Mouse (Mus musculus): ENCODE measurements at regions not wholly inside any gene's neighbourhood (a gene's known extent, or its start where the extent isn't known, plus 50 kb on each side); places are given as distances from the start of the nearest gene placed in this dataset.

DNA sequence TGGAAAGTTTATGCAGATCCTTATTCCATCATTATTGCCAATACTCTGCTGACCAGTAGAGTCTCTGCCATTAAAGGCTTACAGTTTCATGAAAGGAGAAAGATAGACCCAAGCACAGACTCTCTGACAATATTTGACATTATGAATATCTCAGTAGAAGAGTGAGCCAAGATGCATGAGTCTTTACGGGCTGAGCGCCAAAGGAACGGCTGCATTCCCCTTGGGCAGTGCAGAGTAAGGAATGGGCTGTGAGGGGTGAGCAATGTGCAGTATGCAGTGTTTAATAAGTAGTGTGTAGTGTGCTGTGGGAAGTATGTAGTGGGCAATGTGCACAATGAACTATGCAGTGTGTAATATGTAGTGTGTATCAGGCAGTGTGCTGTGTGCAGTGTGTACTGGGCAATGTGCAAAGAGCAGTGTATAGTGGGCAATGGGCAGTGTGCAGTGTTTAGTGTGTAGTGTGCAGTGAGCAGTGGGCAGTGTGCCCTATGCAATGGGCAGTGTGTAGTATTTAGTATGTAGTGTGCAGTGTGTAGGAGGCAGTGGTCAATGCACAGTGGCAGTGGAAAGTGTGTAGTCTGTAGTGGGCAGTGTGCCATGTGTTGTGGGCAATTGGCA lies 671.8 kb downstream of the 5730522E02Rik start:
- DNase-seq (ENCODE audit: low read depth, low spot score) = no peak

DNA sequence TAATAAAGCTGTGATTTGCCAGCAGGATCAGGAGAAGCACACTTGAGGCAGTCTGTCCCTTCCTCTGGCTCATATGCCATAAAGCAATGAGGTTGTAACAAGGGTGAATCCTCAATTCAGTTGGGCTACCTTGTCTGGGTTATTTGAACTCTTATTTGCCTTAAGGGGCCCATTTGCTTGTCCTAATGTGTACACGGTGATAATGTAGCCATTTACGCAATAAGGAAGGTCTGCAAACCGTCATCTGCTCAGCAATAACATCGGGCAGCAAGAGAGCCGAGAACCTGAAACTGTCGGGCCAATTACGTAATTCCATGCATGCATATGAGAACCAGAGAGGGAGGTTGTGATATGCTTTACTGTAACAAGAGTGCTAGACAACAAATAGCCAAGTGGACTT lies 674.5 kb downstream of the 5730522E02Rik start:
- DNase-seq (ENCODE audit: low read depth, low spot score) = no peak

- peak; percentile 19 for DNase-seq (ENCODE audit: low read depth, low spot score)
Observed at GRCm38 (mm10) chr11:25533081-25533480, 677.5 kb downstream of the 5730522E02Rik start.

GRCm38 (mm10) chr11:25531668-25532398 lies 678.7 kb downstream of the 5730522E02Rik start:
- no peak for DNase-seq (ENCODE audit: low read depth, low spot score)

GRCm38 (mm10) chr11:25528056-25528455 lies 682.5 kb downstream of the 5730522E02Rik start:
- DNase-seq (ENCODE audit: low read depth, low spot score) = no peak

- DNase-seq (ENCODE audit: low read depth, low spot score) = no peak
Observed at GRCm38 (mm10) chr11:25518903-25519302, 691.7 kb downstream of the 5730522E02Rik start.

DNA sequence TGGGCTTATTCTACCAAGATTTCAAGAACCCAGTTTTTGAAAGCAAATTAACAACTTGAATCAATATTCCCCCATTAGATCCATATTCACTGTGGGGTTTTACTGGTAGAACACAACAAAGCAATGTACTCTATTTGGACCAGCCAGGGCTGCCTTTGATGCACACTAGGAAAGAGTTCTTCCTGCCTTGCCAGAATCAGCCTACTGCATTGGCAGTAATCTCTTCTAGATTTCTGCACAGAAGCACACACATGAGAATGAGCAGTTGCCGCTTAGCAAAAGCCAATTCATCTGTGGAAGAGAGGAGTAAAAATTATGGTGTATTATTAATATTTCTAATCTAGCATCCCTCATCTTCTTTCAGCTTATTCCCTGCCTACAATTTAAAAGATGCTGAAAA lies 692.4 kb downstream of the 5730522E02Rik start:
- DNase-seq (ENCODE audit: low read depth, low spot score) = no peak

DNA sequence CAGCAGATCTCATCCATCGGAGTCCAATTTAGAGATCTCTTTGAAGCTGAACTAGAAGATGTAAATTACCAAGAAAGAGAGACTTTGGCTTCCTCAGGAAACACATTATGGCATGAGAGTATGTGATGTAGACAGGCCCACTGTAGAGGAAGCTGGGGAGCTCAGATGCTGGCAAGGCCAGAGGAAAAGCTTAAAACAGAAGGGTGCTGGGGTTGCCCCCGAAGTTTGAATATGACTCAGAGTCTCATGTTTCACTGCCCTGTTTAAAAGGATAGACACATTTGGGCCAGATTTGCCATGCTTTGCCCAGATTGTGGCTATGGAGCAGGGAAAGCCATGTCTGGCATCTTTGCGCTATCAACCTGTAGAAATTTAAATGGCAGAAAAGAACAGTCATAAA lies 705.1 kb downstream of the 5730522E02Rik start:
- no peak for DNase-seq (ENCODE audit: low read depth, low spot score)

- no peak for DNase-seq (ENCODE audit: low read depth, low spot score)
Observed at GRCm38 (mm10) chr11:25473682-25474365, 736.7 kb downstream of the 5730522E02Rik start.

DNA sequence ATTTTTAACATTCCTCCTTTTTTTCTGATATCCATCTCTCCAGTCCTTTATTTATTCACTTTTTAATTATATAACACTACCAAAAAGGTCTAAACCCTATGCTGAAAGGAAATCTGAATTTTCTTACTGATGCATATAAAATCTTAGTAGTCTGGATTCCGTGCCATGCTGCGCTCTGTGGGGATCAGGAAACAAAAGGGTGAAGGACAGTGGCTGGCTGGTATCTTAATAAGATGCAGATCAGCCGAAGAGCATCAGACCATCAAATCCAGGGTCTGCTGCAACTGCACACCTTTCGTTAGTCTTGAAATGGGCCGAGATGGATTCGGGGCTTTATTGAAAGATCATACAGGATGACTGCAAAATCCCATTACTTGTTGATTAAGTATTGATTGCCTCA lies 740.7 kb downstream of the 5730522E02Rik start:
- no peak for DNase-seq (ENCODE audit: low read depth, low spot score)

DNA sequence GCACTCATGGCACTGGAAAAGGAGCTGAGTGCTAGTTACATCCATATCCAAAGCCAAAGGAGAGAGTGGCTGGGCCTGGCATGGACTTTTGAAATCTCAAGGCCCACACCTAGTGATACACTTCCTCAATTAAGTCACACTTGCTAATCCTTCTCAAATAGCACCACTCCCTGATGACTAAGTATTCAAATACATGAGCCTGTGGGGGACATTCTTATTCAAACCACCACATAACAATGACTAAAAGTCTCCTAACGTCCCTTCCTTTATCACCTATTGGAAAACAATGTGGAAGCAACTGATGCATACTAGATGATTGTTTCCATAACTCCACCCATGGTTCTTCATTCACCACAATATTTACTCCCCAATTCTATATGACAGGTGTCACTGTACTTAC lies 773.4 kb downstream of the 5730522E02Rik start:
- DNase-seq (ENCODE audit: low read depth, low spot score) = no peak

GRCm38 (mm10) chr11:25435645-25436044 lies 774.9 kb downstream of the 5730522E02Rik start:
- no peak for DNase-seq (ENCODE audit: low read depth, low spot score)

DNA sequence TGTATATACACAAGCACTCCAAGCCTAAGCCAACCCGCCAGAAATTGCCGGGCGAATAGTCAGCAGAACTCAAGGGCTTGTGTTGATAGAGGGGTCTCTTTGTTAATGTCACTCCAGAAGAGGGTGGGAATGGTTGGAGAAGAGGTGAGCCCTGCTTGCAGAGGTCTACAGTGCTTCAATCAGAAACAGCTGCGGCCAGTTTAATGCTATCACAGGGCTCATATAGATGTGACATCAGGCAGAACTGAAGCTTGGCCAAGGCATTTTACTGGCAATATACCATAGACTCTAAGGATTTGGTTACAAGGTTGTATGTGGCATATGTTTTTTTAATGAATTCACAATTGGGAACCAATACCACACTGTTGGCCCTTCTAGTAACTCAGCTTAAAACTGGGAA lies 787.4 kb downstream of the 5730522E02Rik start:
- DNase-seq (ENCODE audit: low read depth, low spot score) = no peak

GRCm38 (mm10) chr11:25421486-25421885 lies 789.1 kb downstream of the 5730522E02Rik start:
- no peak for DNase-seq (ENCODE audit: low read depth, low spot score)

DNA sequence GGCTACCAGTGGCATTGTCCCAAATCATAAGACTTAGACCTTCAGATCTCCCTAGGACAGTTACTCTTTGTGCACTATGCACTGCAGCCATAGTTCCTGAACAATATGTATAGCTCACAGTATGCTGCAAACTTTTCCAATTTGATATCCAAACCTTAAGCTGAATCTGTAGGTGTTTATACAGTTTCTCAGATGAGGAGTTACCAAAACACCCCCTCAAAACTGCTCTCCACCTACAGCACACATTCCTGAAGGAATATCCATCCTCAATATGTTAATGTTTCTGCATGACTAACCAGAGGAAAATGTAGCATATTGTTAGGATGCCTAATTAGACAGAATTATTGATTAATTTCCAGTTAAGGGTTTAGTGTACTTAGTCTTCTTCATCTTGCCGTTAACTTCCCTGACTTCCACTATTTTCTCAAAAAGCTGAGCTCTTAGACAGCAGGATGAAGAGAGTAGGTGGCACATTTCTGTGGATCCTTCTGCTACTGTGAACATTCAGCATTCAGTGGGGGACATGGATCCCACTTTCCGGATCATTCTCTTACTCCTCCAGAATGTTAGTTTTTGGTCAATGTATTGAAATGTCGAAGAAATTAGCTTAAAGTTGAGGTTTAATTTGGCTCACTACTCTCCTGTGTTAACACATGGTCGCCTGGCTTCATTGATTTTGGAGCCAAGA lies 800.0 kb downstream of the 5730522E02Rik start:
- DNase-seq (ENCODE audit: low read depth, low spot score) = no peak

- no peak for DNase-seq (ENCODE audit: low read depth, low spot score)
Observed at GRCm38 (mm10) chr11:25391649-25392048, 818.9 kb downstream of the 5730522E02Rik start.

GRCm38 (mm10) chr11:25367111-25367510 lies 843.5 kb downstream of the 5730522E02Rik start:
- DNase-seq (ENCODE audit: low read depth, low spot score) = no peak

- DNase-seq (ENCODE audit: low read depth, low spot score) = no peak
Observed at GRCm38 (mm10) chr11:25365433-25365832, 845.1 kb downstream of the 5730522E02Rik start.

DNA sequence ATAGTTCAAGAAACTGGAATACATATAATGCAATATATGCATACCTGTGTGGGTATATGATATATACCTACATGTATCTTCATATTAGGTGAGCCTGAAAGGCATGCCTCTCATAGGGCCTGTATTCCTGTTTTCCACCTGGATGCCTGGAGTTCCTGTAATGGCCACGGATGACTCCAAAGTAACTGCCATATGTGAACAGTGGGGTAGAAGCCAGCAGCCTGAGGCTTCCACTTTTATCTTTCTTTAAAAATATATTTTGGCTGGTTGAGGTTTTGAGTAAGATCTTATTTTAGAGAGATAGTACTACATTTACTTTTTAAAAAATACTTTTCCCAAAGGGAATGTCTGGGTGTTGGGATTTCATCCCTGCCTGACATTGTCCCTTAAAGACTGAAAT lies 850.8 kb downstream of the 5730522E02Rik start:
- DNase-seq (ENCODE audit: low read depth, low spot score) = no peak

DNA sequence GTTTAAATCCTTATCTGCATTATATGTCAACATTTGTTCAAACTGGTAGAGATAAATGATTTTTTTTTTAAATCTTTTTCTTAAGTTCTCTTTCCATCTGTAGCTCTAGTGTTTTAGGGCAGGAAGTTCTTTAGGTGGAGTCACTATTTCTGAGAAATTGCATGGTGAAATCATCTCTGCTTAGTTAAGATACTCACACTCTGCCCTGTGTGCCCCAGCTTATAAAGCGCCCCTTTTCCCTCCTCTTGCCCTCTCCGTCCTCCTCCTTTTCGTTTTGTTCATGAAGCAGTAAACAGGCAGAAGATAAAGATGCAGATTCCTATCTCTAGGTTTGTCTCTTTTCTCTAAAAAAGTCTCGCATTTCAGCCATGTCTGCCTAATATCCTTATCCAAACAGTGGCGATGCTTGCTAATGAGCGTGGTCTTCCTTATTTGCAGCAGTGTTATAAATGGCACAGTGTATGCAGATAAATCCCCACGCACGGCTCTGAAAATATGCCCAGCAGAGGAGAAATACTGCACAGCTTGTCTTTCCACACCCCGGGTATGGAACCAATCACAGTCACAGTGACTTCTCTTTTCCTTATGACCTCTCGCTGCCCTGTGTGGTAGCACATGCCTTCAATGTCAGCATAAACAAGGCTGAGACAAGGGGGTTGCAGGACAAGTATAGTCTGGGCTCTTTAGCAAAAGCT lies 852.7 kb downstream of the 5730522E02Rik start:
- no peak for DNase-seq (ENCODE audit: low read depth, low spot score)
